Mouse (Mus musculus): ENCODE data around the gene Trim67.
A peak's percentile ranks its signal among the peaks of the same experiment; 100 is the strongest.

Gene Trim67

GRCm38 (mm10) chr8:124872081-124872480 is 79.2 kb downstream of the Trim67 start:
- no peak for DNase-seq (ENCODE audit: low spot score in 2 of 2)

GRCm38 (mm10) chr8:124872690-124873089 is 79.8 kb downstream of the Trim67 start:
- no peak for DNase-seq (ENCODE audit: low spot score in 2 of 2)

DNA sequence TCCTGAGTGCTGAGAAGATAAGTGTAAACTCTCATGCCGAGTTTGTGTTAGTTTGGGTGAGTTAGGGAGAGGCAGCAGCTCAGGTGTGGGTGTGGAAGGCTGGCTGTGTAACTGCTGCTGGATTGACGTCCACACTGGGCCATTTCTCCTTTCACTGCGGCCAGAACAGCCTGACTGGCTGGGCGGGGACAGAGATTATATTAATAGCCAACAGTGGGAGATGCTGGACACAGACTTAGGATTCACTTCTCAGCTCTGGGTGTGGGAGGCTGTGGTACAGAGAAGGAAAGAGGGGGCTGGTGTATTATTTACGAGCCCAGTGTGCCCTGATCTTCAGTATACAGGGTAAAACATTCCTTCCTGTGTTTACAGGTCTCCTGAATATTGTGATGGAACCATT is 85.2 kb downstream of the Trim67 start:
- peak in 1 of 2 experiments; percentile 16 for DNase-seq (ENCODE audit: low spot score in 2 of 2)

DNA sequence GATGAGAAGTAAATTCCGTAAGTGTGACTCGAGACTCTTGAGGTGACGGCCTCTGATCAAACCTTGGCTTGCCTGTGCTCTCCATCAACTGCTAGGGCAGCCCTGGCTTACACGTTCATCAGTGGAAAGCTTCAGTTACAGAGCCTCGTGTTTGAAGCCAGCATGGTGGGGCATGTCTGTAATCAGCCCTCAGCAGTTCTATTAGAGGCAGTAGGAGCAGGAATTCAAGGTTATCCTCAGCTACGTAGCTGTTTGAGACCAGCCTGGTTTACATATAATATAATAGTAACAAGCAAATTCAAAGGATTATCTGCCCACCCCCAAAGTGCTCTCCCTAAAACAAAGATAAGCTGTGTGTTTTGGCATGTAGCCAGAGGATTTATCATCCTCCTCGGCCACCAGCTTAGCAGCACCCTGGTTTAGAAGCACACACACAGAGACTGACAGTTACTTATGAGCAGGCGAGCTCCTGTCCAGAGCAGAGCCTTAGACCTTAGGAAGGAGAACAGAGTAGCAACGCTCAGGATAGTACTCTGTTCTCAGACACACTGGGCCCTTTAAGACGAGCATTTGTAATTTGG is 86.1 kb downstream of the Trim67 start:
- no peak for DNase-seq (ENCODE audit: low spot score in 2 of 2)

Measured in right cerebral cortex, adult 2 months (tissue).